Mouse (Mus musculus) lung, embryonic 14.5 days (tissue): Measurements from ENCODE around the gene Gm10300. TPM values are rescaled to one million over a fixed set of nuclear protein-coding genes. Genes with fewer than 3 reads are reported as not detected.

Experiments used
- ATAC-seq: fragments of 200-750 bp; cut with Nextera tagmentation; 2 replicates; pipeline ENCODE4 v1.8.0; 2017; ENCODE audit warnings: mild to moderate bottlenecking, moderate TSS enrichment, moderate library complexity; ENCODE audit not compliant: insufficient read depth
- DNase-seq: peaks from one replicate; pipeline ENCODE4 v3.0.0-alpha.2; 2015
- H3K27ac ChIP-seq: fragments of 300-500 bp; sonication (generic); 2 replicates; pipeline ENCODE4 v1.5.1; 2014; ENCODE audit warnings: low read depth, mild to moderate bottlenecking, moderate library complexity
- H3K27me3 ChIP-seq: fragments of 300-500 bp; sonication (generic); 2 replicates; pipeline ENCODE4 v1.6.1; 2014; ENCODE audit warnings: low read length, control low read depth; ENCODE audit not compliant: insufficient read depth
- H3K36me3 ChIP-seq: fragments of 300-500 bp; sonication (generic); 2 replicates; pipeline ENCODE4 v1.6.1; 2014; ENCODE audit warnings: control low read depth; ENCODE audit not compliant: insufficient read depth
- H3K4me1 ChIP-seq: fragments of 300-500 bp; sonication (generic); 2 replicates; pipeline ENCODE4 v1.6.1; 2014; ENCODE audit warnings: antibody characterized with exemption, control low read depth; ENCODE audit not compliant: insufficient read depth
- H3K4me2 ChIP-seq: fragments of 300-500 bp; sonication (generic); 2 replicates; pipeline ENCODE4 v1.6.1; 2014; ENCODE audit warnings: mild to moderate bottlenecking
- H3K4me3 ChIP-seq: fragments of 300-500 bp; sonication (generic); 2 replicates; pipeline ENCODE4 v1.5.1; 2014; ENCODE audit warnings: low read depth, low read length
- H3K9ac ChIP-seq: fragments of 300-500 bp; sonication (generic); 2 replicates; pipeline ENCODE4 v1.6.1; 2014
- H3K9me3 ChIP-seq: fragments of 300-500 bp; sonication (generic); 2 replicates; pipeline ENCODE4 v1.6.1; 2016; ENCODE audit warnings: low read depth, low read length, control low read depth
- CTCF ChIP-seq: IDR thresholded peaks from 2 replicates; pipeline ENCODE4 v1.5.1; 2016; ENCODE audit warnings: antibody characterized with exemption, low read depth
- WGBS: fragments of 180-500 bp; shearing (Covaris S2); extraction: QIAGEN DNeasy Blood & Tissue Kit; methylation state at CpG from one replicate; pipeline ENCODE4 v1.1.7; 2014; 5-methylcytosine and 5-hydroxymethylcytosine counted together
- polyA plus RNA-seq: library from polyadenylated mRNA; unstranded; fragments of >200 nt; fragmentation: Nextera tagmentation; extraction: Ambion mirVana; gene quantifications from 2 replicates; pipeline ENCODE4 v1.2.1, GENCODE M21; 2014

Gm10300 gene
- polyA plus RNA-seq, 1 experiment from 2014 or later, result 0.11 TPM

- Histone ChIP-seq H3K4me3 (no peak overlapping the region), H3K9ac (no peak overlapping the region), H3K27me3 (no peaks in the 10 kb centered on the region), H3K27ac (no peak overlapping the region), H3K9me3 (no peaks in the 10 kb centered on the region), H3K36me3 (no peaks in the 10 kb centered on the region), H3K4me2 (no peak overlapping the region), H3K4me1 (no peaks in the 10 kb centered on the region)
- no peak for TF ChIP-seq CTCF
- no peak for ATAC-seq
- DNase-seq, result no peak
These were observed 17.2 kb upstream of the Gm10300 start for GRCm38 (mm10) chr4:132057311-132057710.

DNA sequence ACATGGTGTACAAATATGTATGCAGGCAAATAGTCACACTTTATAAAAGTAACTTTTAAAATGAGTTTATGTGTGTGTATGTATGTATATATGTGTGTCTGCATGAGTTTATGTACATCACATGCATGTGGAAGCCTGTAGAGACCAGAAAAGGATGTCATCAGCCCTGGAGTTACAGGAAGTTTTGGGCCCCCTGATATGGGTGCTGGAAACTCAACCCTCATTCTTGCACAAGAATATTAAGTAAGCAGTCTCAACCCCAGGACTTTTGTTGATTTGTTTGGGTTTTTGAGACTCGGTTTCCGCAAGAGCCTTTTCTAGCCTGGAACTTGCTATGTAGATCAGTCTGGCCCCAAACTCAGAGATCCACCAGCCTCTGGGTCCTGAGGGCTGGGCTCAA, 15.0 kb upstream of the Gm10300 start:
- H3K27ac ChIP-seq, result no peak overlapping the region
- ATAC-seq (no peak), DNase-seq (no peak)
- H3K4me2 ChIP-seq, result no peak overlapping the region
- no peak overlapping the region for H3K4me3 ChIP-seq
- WGBS, result 86% methylated on average over 2 of the region's 2 CpGs
- no peaks in the 10 kb centered on the region for H3K27me3 ChIP-seq
- H3K4me1 ChIP-seq, result no peaks in the 10 kb centered on the region
- no peaks in the 10 kb centered on the region for H3K36me3 ChIP-seq
- TF ChIP-seq CTCF, result no peak
- H3K9me3 ChIP-seq, result no peaks in the 10 kb centered on the region
- H3K9ac ChIP-seq, result no peak overlapping the region

DNA sequence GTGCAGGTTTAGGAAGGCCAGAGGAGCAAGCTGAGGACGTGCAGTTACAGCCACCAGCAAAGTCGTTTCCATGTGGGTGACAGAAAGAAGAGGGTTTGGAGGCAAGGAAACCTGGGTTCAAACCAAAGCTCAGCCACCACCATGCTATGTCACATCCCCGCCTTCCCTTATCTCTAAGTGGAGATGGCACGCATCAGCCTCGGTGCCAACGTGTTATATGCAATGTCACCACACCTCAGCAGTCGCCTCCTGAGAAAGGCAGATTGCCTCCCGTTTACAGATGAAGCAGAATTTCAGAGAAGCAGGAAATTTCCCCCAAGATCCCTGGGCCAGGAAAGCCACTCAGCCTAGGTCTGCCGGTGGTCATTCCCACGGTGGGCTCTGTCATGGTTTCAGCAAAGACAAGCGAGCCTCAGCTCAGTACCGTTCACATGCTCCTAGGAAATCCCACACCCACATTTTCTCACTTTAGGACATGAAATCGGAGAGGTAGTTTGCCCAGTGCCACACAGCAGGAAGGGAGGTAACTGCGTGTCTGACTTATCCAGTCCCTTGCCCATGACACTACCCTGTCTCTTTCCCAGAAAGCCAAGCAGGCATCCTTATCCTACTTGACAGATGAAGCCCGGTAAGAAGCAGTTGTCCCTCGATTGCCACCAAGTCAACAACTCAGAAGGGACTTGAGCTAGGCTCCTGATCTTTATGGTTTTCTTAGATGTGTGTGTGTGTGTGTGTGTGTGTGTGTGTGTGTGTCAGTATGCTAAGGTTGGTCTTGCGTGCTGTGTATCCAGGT, 14.3 kb upstream of the Gm10300 start:
- no peaks in the 10 kb centered on the region for H3K4me1 ChIP-seq

DNA sequence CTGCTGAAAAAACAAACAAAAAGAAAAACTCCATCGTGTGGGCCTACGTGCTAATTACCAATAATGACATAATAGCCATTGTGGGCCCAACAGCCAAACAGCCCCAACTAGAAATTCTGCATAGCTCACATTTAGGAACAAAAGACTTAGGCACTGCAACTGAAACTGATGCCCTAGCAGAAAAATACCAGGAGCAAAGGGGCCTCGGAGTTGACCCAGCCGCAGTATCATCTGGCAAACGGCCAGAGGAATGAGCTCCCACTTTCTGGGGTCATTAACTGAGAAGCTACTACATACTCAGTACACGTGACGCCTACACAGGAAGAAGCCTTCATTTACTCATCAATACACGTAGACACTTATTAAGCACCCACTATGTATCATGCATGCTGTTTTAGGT, 12.2 kb upstream of the Gm10300 start:
- Histone ChIP-seq H3K36me3 (no peaks in the 10 kb centered on the region), H3K4me2 (no peak overlapping the region), H3K27me3 (no peaks in the 10 kb centered on the region), H3K4me1 (peaks cover 3% of the 10 kb centered on the region; the same call in 1 of the 2 replicates), H3K4me3 (no peak overlapping the region), H3K27ac (no peak overlapping the region), H3K9ac (no peak overlapping the region), H3K9me3 (no peaks in the 10 kb centered on the region)
- peak; percentile 37 for DNase-seq
- ATAC-seq, result no peak
- TF ChIP-seq CTCF, result no peak
- WGBS, result 38% methylated on average over 8 of the region's 8 CpGs

More for the DNA sequence above, 14.3 kb upstream of the Gm10300 start:
- Histone ChIP-seq H3K9me3 (no peaks in the 10 kb centered on the region), H3K27ac (no peak overlapping the region; the same call in 1 of the 2 replicates), H3K4me2 (no peak overlapping the region), H3K36me3 (no peaks in the 10 kb centered on the region), H3K27me3 (no peaks in the 10 kb centered on the region), H3K4me3 (no peak overlapping the region), H3K9ac (no peak overlapping the region)
- DNase-seq (no peak), ATAC-seq (no peak)
- 43% methylated on average over 17 of the region's 17 CpGs for WGBS
- TF ChIP-seq CTCF, result no peak

DNA sequence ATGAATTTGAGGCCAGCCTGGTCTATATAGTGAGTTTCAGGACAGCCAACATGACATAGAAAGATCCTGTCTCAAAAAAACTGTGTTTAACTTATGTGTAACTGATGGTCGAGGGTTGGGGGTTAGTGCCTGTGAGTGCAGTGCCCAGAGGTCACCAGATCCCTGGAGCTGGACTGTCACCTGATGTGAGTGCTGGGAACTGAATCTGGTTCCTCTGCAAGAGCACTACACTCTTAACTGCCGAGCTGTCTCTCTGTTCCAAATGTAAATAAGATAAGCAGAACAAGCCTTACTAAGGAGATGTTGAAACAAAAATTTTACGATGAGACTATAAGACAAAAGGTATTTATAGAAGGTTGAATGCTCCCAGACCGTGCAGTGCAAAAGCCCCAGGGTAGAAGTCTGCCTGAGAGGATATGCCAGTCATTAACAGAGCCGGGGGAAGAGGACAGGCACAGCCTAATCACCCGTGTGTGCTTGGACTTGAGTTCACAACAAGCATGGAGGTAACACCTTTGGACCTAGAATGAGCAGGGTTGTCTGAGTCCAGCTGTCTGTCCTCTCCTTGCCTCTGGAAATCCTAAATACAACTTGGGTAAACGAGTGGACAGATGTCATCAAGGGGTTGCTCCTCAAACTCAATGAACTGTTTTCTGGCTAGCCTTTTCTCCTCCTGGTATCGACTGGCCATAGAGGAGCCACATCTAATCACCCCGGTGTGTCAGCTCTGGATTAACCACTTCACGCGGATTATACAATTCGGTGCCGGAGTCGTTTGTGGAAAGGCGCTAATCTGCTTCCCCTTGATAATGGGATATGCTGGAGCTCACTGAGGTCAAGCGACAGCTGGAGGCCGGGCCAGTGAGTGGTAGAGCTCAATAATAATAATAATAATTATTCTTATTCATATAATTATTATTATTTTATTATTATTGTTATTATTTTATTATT, 11.3 kb upstream of the Gm10300 start:
- ATAC-seq, result no peak
- 62% methylated on average over 17 of the region's 17 CpGs for WGBS

GRCm38 (mm10) chr4:132064550-132064949, 9.9 kb upstream of the Gm10300 start:
- ATAC-seq, result no peak
- no peak for TF ChIP-seq CTCF
- no peak overlapping the region for H3K27ac ChIP-seq

More for the DNA sequence above, 11.3 kb upstream of the Gm10300 start:
- no peak for TF ChIP-seq CTCF
- H3K4me1 ChIP-seq, result peaks cover 3% of the 10 kb centered on the region; the same call in 1 of the 2 replicates
- H3K27me3 ChIP-seq, result no peaks in the 10 kb centered on the region
- H3K4me3 ChIP-seq, result no peak overlapping the region
- H3K4me2 ChIP-seq, result no peak overlapping the region
- H3K9me3 ChIP-seq, result no peaks in the 10 kb centered on the region
- no peak for DNase-seq
- no peak overlapping the region for H3K27ac ChIP-seq
- H3K9ac ChIP-seq, result no peak overlapping the region
- H3K36me3 ChIP-seq, result no peaks in the 10 kb centered on the region

DNA sequence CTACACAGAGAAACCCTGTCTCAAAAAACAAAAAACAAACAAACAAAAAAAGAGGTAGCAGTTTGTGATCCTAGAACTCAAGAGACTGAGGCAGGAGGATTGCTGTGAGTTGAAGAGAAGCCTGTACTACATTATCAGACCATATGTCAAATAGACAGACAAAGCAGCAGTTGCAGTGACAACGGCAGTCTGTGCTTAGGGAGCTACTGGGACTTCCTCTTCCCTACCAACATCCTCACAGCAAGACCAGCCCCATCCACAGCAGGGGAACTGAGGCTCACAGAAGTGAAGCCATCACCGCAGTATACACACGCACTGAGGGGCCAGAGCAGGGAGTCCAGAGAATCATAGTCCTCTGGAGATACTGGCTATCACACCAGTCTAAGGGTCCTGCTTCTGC, 8.9 kb upstream of the Gm10300 start:
- H3K9ac ChIP-seq, result no peak overlapping the region
- ATAC-seq (no peak), DNase-seq (no peak)
- no peak overlapping the region for H3K27ac ChIP-seq
- no peak overlapping the region for H3K4me2 ChIP-seq
- H3K27me3 ChIP-seq, result no peaks in the 10 kb centered on the region
- no peaks in the 10 kb centered on the region for H3K36me3 ChIP-seq
- no peak for TF ChIP-seq CTCF
- WGBS, result 60% methylated on average over 3 of the region's 3 CpGs
- no peaks in the 10 kb centered on the region for H3K9me3 ChIP-seq
- peaks cover 3% of the 10 kb centered on the region; the same call in 1 of the 2 replicates for H3K4me1 ChIP-seq
- H3K4me3 ChIP-seq, result no peak overlapping the region

More at GRCm38 (mm10) chr4:132064550-132064949, 9.9 kb upstream of the Gm10300 start:
- Histone ChIP-seq H3K36me3 (no peaks in the 10 kb centered on the region), H3K9ac (no peak overlapping the region), H3K4me3 (no peak overlapping the region), H3K4me1 (peaks cover 3% of the 10 kb centered on the region; the same call in 1 of the 2 replicates), H3K9me3 (no peaks in the 10 kb centered on the region), H3K27me3 (no peaks in the 10 kb centered on the region), H3K4me2 (no peak overlapping the region)
- WGBS, result 78% methylated on average over 5 of the region's 5 CpGs
- no peak for DNase-seq
